Comparison of ENCODE assay signal across 12 mouse cellular contexts in genomic region chr8:3416846-3417245, GRCm38 (mm10). TPM values are rescaled to one million over a fixed set of nuclear protein-coding genes. Genes with fewer than 3 reads are reported as not detected.
A peak's percentile ranks its signal among the peaks of the same experiment; 100 is the strongest.
DNase-seq lines count a peak whose midpoint lies in the region; ATAC-seq and TF ChIP-seq lines count a peak whose summit lies in the region.
"Had no signal": no experiment of that assay in that cellular context is flagged by ENCODE, and none has a peak within 500 bp of the region (broad histone marks: within the 10 kb centered on the region; RNA-seq: fewer than 3 reads in every experiment).

No protein-coding gene starts in this region.

- ATAC-seq in heart, embryonic 14.5 days (ENCODE audit: insufficient number of reproducible peaks, insufficient read depth, low FRiP score, low read depth), result no peak
- peak; percentile 31; the same call in 1 of the 2 replicates for ATAC-seq in midbrain, embryonic 11.5 days (ENCODE audit: low FRiP score)
- ATAC-seq in midbrain, postnatal 0 days (ENCODE audit: low FRiP score), result no peak
- no peak for ATAC-seq in neural tube, embryonic 12.5 days (ENCODE audit: low FRiP score, low read depth)

- H3K4me2 ChIP-seq in heart, embryonic 14.5 days (ENCODE audit: low read length), result peak overlapping the region; percentile 33; the same call in 1 of the 2 replicates
- H3K4me2 ChIP-seq in midbrain, embryonic 11.5 days, result no peak overlapping the region
- H3K4me2 ChIP-seq in midbrain, postnatal 0 days (ENCODE audit: low read depth, low read length, poor library complexity, severe bottlenecking), result no peak overlapping the region
- H3K4me2 ChIP-seq in neural tube, embryonic 12.5 days (replicated peaks), result 0 out of 2 replicates have a peak overlapping the region, but pooled peaks have one; percentile 4

- H3K9me3 ChIP-seq in heart, embryonic 14.5 days (ENCODE audit: control insufficient read depth, low read length), result no peaks in the 10 kb centered on the region
- H3K9me3 ChIP-seq in midbrain, embryonic 11.5 days (ENCODE audit: control insufficient read depth, low read length), result no peaks in the 10 kb centered on the region
- H3K9me3 ChIP-seq in midbrain, postnatal 0 days (ENCODE audit: low read length), result no peaks in the 10 kb centered on the region
- no peaks in the 10 kb centered on the region for H3K9me3 ChIP-seq in neural tube, embryonic 12.5 days
- H3K9me3 ChIP-seq: limb, embryonic 13.5 days had no signal

- TF ChIP-seq CTCF in midbrain, postnatal 0 days (IDR thresholded peaks at IDR 0.05), result no peak

- H3K27ac ChIP-seq in heart, embryonic 14.5 days (replicated peaks in 1 of 2; ENCODE audit: control insufficient read depth in 1 of 2, insufficient read depth in 1 of 2, low read depth in 2 of 2, low read length in 2 of 2), result peak overlapping the region in 1 of 2 experiments; percentile 60; a peak in 1 of 4 replicates
- H3K27ac ChIP-seq in midbrain, embryonic 11.5 days (ENCODE audit: low read depth, low read length), result no peak overlapping the region; the same call in 1 of the 2 replicates
- no peak overlapping the region for H3K27ac ChIP-seq in midbrain, postnatal 0 days (ENCODE audit: low read depth, low read length)
- H3K27ac ChIP-seq in neural tube, embryonic 12.5 days, result no peak overlapping the region
- H3K27ac ChIP-seq: macrophage had no signal

- H3K4me1 ChIP-seq in heart, embryonic 14.5 days (ENCODE audit: control insufficient read depth in 2 of 2, insufficient read depth in 2 of 2, low read length in 2 of 2), result peaks cover 32 to 47% of the 10 kb centered on the region in 2 experiments
- peaks cover 32% of the 10 kb centered on the region for H3K4me1 ChIP-seq in midbrain, embryonic 11.5 days (ENCODE audit: control insufficient read depth, insufficient read depth, low read length)
- peaks cover 2% of the 10 kb centered on the region; the same call in 1 of the 2 replicates for H3K4me1 ChIP-seq in midbrain, postnatal 0 days (ENCODE audit: insufficient read depth, low read length)
- peaks cover 46% of the 10 kb centered on the region for H3K4me1 ChIP-seq in neural tube, embryonic 12.5 days

- H3K36me3 ChIP-seq in heart, embryonic 14.5 days (ENCODE audit: control insufficient read depth, insufficient read depth, low read length), result no peaks in the 10 kb centered on the region
- no peaks in the 10 kb centered on the region for H3K36me3 ChIP-seq in midbrain, embryonic 11.5 days (ENCODE audit: control insufficient read depth, insufficient read depth, low read length)
- H3K36me3 ChIP-seq in midbrain, postnatal 0 days (ENCODE audit: insufficient read depth, low read length), result no peaks in the 10 kb centered on the region
- H3K36me3 ChIP-seq in neural tube, embryonic 12.5 days, result no peaks in the 10 kb centered on the region
- H3K36me3 ChIP-seq: limb, embryonic 13.5 days had no signal

- H3K4me3 ChIP-seq in heart, embryonic 14.5 days (ENCODE audit: control insufficient read depth in 1 of 2, insufficient read depth in 1 of 2, low read depth in 1 of 2, low read length in 2 of 2), result no peak overlapping the region
- H3K4me3 ChIP-seq in midbrain, embryonic 11.5 days (ENCODE audit: low read depth, low read length), result no peak overlapping the region
- no peak overlapping the region for H3K4me3 ChIP-seq in midbrain, postnatal 0 days (ENCODE audit: low read depth, low read length)
- H3K4me3 ChIP-seq in neural tube, embryonic 12.5 days, result no peak overlapping the region
- H3K4me3 ChIP-seq: limb, embryonic 13.5 days had no signal

- no peak overlapping the region for H3K9ac ChIP-seq in heart, embryonic 14.5 days (ENCODE audit: low read length)
- H3K9ac ChIP-seq in midbrain, embryonic 11.5 days (ENCODE audit: low read length), result no peak overlapping the region
- H3K9ac ChIP-seq in midbrain, postnatal 0 days (replicated peaks; ENCODE audit: low read length, poor library complexity, severe bottlenecking), result no peak overlapping the region
- H3K9ac ChIP-seq in neural tube, embryonic 12.5 days, result no peak overlapping the region
- H3K9ac ChIP-seq: limb, embryonic 13.5 days had no signal

- WGBS in heart, embryonic 14.5 days, result 41% methylated on average over 4 of the region's 4 CpGs
- 19% methylated on average over 4 of the region's 4 CpGs for WGBS in midbrain, embryonic 11.5 days
- 35% methylated on average over 4 of the region's 4 CpGs for WGBS in midbrain, postnatal 0 days
- 23% methylated on average over 4 of the region's 4 CpGs for WGBS in neural tube, embryonic 12.5 days

- H3K27me3 ChIP-seq in heart, embryonic 14.5 days (ENCODE audit: control insufficient read depth, insufficient read depth, low read length), result no peaks in the 10 kb centered on the region
- H3K27me3 ChIP-seq in midbrain, embryonic 11.5 days (ENCODE audit: control insufficient read depth, insufficient read depth, low read length), result no peaks in the 10 kb centered on the region
- H3K27me3 ChIP-seq in midbrain, postnatal 0 days (ENCODE audit: insufficient read depth, low read length), result no peaks in the 10 kb centered on the region
- no peaks in the 10 kb centered on the region for H3K27me3 ChIP-seq in neural tube, embryonic 12.5 days (replicated peaks)
- H3K27me3 ChIP-seq: CH12.LX; limb, embryonic 13.5 days had no signal

- intact Hi-C loops in heart, postnatal 14 days (cut with DNase I), result no loop called here
- intact Hi-C loops in left cerebral cortex, postnatal 10 days (cut with DNase I), result no loop called here

- no peak for DNase-seq in heart, postnatal 14 days
- DNase-seq in midbrain, embryonic 11.5 days (ENCODE audit: low spot score, missing footprints), result no peak
- DNase-seq in midbrain, postnatal 0 days (ENCODE audit: low spot score), result no peak
- peak; percentile 46 for DNase-seq in embryo, embryonic 9.5 days (ENCODE audit: extremely low spot score)
- no peak for DNase-seq in left cerebral cortex, postnatal 10 days (ENCODE audit: extremely low spot score in 1 of 2, low spot score in 2 of 2)

RNA-seq across cellular contexts. Expression of gene Arhgef18, which starts 24.0 kb away (rescaled TPM):
- polyA plus RNA-seq in heart, embryonic 14.5 days (2014; fragmentation: Nextera tagmentation; extraction: Ambion mirVana), result 4.6 and 6.0 TPM in 2 replicates
- 10 to 100 TPM; 20.5 to 21.4 TPM for total RNA-seq in heart, postnatal 14 days (2021)
- polyA plus RNA-seq in midbrain, embryonic 11.5 days (2014; fragmentation: Nextera tagmentation; extraction: Ambion mirVana), result 9.7 and 10.1 TPM in 2 replicates
- 34.3 and 46.0 TPM in 2 replicates for total RNA-seq in midbrain, postnatal 0 days (2014; rRNA removed)
- 6.8 and 7.2 TPM in 2 replicates for polyA plus RNA-seq in midbrain, postnatal 0 days (2015; fragmentation: Nextera tagmentation; extraction: Ambion mirVana)
- polyA plus RNA-seq in neural tube, embryonic 12.5 days (2016; fragmentation: Nextera tagmentation; extraction: Ambion mirVana), result 12.1 and 13.4 TPM in 2 replicates
- 10 to 100 TPM; 33.3 to 35.6 TPM for total RNA-seq in left cerebral cortex, postnatal 10 days (2021)

RNA-seq across cellular contexts. Expression of gene Pex11g, which starts 50.6 kb away (rescaled TPM):
- 5.0 and 5.4 TPM in 2 replicates for polyA plus RNA-seq in heart, embryonic 14.5 days (2014; fragmentation: Nextera tagmentation; extraction: Ambion mirVana)
- 1 to 10 TPM; 3.0 to 3.5 TPM for total RNA-seq in heart, postnatal 14 days (2021)
- 1.8 and 2.8 TPM in 2 replicates for polyA plus RNA-seq in midbrain, embryonic 11.5 days (2014; fragmentation: Nextera tagmentation; extraction: Ambion mirVana)
- 1.8 and 2.2 TPM in 2 replicates for total RNA-seq in midbrain, postnatal 0 days (2014; rRNA removed)
- polyA plus RNA-seq in midbrain, postnatal 0 days (2015; fragmentation: Nextera tagmentation; extraction: Ambion mirVana), result 3.1 and 3.6 TPM in 2 replicates
- polyA plus RNA-seq in neural tube, embryonic 12.5 days (2016; fragmentation: Nextera tagmentation; extraction: Ambion mirVana), result 3.4 and 4.2 TPM in 2 replicates
- 1 to 10 TPM in 1 of 2 experiments, under 1 TPM in 1; 0.73 to 1.1 TPM for total RNA-seq in left cerebral cortex, postnatal 10 days (2021)

RNA-seq across cellular contexts. Expression of gene Tex45, which starts 53.8 kb away (rescaled TPM):
- not detected in 2 replicates for polyA plus RNA-seq in heart, embryonic 14.5 days (2014; fragmentation: Nextera tagmentation; extraction: Ambion mirVana)
- total RNA-seq in heart, postnatal 14 days (2021), result not detected
- 0.23 TPM in 1 of 2 replicates, not detected in the other for polyA plus RNA-seq in midbrain, embryonic 11.5 days (2014; fragmentation: Nextera tagmentation; extraction: Ambion mirVana)
- total RNA-seq in midbrain, postnatal 0 days (2014; rRNA removed), result 0.47 and 0.55 TPM in 2 replicates
- polyA plus RNA-seq in midbrain, postnatal 0 days (2015; fragmentation: Nextera tagmentation; extraction: Ambion mirVana), result 0.64 and 0.68 TPM in 2 replicates
- 0.22 TPM in 1 of 2 replicates, not detected in the other for polyA plus RNA-seq in neural tube, embryonic 12.5 days (2016; fragmentation: Nextera tagmentation; extraction: Ambion mirVana)
- under 1 TPM in 1 of 2 experiments, not detected in 1; 0.30 TPM for total RNA-seq in left cerebral cortex, postnatal 10 days (2021)
- total RNA-seq: CH12.LX; neutrophil, adult 5-6 weeks had no signal
- polyA plus RNA-seq: heart, embryonic 16.5 days; limb, embryonic 13.5 days; macrophage had no signal

Comparison
In these comparisons a context has a peak if more than half of its experiments do, and no peak if none do; other contexts are left out.
1. H3K4me2 ChIP-seq: peak in heart, embryonic 14.5 days (single experiment) and neural tube, embryonic 12.5 days (single experiment); none in midbrain, embryonic 11.5 days (single experiment) and midbrain, postnatal 0 days (single experiment).